Mouse (Mus musculus): ENCODE results near the gene 1500011B03Rik.

The 1500011B03Rik gene

GRCm38 (mm10) chr5:114809181-114809756, 14.0 kb downstream of the 1500011B03Rik start:
- no peak for DNase-seq (ENCODE audit: low read depth)

- DNase-seq (ENCODE audit: low read depth) = no peak
These were observed 14.9 kb downstream of the 1500011B03Rik start for GRCm38 (mm10) chr5:114808385-114808784.

GRCm38 (mm10) chr5:114807893-114808292, 15.4 kb downstream of the 1500011B03Rik start:
- DNase-seq (ENCODE audit: low read depth) = no peak

GRCm38 (mm10) chr5:114807468-114807867, 15.8 kb downstream of the 1500011B03Rik start:
- DNase-seq (ENCODE audit: low read depth) = no peak

GRCm38 (mm10) chr5:114807063-114807462, 16.2 kb downstream of the 1500011B03Rik start:
- DNase-seq (ENCODE audit: low read depth) = no peak

GRCm38 (mm10) chr5:114806636-114807035, 16.6 kb downstream of the 1500011B03Rik start:
- no peak for DNase-seq (ENCODE audit: low read depth)

DNA sequence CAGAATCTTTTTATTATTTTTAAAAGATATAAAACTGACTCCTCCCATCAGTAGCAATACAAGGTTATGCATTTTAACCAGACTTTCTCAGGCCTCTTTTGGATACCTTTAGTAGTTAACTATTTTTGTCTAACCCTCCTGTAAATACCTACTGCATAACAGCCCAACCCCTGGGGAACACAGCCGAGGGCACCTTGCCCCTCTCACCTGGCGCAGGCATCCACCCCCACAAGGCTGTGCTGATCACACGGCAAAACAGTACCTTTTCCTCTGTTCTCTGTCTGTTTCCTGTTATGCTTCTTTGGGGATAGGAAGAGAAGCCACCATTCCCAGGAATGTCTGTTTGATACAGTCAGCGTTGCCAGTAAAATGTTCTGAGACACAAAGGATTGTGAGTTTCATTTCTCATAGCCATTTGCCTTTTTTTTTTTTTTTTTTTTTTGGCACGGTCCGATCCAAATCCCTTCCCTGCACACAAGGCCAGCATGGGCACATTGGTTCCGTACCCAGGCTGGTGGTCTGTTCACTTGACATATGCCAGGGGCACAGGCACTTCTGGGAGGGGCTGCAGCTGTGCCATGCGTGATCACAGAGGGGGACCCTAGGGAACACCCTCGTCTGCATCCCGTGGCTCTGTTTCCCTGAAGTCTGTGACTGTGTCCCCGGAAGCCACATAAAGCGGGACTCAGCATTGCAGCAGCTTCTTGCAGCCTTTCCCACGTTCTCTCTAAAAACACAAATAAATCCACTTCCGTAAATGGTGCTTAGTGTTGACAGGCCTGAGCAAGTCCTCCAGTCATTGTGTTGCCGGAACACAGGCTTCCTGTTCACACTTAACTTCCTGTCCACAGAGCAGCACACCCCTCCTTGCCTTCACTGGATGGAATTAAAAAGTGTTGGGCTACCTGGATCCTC, 17.6 kb downstream of the 1500011B03Rik start:
- DNase-seq (ENCODE audit: low read depth) = no peak

DNA sequence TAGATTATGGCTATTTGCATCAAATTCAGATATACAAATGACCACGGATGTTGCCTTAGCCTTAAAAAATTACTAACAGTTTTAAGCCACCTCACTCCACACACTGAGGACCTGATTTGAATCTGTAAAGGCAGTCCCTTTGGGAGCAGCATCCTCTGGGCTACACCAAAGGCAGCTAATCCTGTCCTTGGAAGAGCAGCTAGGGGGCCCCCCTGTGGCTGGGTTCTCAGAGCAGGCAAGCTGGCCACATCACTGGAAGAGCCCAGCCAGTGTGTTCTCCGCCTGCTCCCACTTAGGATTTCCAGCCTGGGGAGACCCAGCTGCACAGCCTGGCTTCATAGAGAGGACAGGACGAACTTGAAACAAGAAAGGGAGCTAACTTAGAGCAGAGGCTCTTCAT, 18.3 kb downstream of the 1500011B03Rik start:
- DNase-seq (ENCODE audit: low read depth) = no peak

DNA sequence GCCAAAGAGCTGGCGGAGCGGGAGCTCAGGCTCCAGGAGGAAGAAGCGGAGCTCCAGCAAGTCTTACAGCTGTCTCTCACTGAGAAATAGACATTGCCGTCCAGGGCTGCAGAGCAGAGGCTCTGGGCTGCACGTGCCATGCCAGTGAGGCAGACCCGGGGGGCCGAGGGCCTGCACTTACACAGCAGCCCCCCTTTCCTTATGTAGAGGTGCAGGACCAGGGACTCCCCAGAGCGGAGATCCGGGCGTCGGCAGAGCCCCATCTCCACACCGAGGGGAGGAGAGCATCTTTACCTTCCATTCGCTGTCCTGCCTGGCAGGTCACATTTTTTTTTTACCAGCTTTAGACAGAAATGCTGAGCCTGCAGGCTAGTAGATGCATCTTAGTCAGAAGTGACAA, 18.9 kb downstream of the 1500011B03Rik start:
- no peak for DNase-seq (ENCODE audit: low read depth)

GRCm38 (mm10) chr5:114803231-114803630, 20.0 kb downstream of the 1500011B03Rik start:
- DNase-seq (ENCODE audit: low read depth) = no peak

DNA sequence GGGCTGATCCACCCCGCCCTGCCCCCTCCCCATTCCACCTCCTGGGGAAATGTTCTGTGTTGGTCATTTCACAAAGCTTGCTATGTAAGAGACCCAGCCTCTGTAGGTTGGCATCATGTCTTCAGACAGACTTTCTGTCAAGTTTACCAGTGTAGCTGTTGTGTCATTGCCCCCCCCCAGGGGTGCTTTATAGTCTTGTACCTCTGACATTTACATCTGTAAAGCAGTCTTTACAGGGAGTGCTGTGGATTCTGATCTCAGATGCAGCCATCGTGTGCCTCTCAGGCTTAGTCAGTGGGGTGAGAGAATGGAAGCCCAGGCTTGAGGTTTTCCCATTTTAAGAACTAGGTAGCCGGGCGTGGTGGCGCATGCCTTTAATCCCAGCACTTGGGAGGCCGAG, 21.4 kb downstream of the 1500011B03Rik start:
- DNase-seq (ENCODE audit: low read depth) = no peak

GRCm38 (mm10) chr5:114801049-114801448, 22.2 kb downstream of the 1500011B03Rik start:
- DNase-seq (ENCODE audit: low read depth) = no peak

DNA sequence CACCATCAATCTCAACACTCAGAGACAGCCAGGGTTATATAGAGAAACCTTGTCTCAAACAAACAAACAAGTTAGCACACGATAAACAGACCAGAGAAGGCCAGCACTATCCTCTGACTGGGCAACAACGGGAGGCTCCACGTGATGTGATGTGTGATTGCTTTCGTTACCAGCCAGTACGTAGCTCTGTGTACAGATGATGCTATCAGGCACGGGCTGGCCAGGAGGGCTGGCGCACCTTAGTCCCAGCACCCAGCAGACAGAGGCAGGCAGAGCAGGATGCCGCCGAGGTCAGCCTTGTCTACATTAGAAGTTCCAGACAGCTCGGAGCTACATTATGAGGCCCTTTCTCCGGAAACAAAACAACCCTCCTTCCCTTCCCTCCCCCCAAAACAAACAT, 23.4 kb downstream of the 1500011B03Rik start:
- DNase-seq (ENCODE audit: low read depth) = no peak

DNA sequence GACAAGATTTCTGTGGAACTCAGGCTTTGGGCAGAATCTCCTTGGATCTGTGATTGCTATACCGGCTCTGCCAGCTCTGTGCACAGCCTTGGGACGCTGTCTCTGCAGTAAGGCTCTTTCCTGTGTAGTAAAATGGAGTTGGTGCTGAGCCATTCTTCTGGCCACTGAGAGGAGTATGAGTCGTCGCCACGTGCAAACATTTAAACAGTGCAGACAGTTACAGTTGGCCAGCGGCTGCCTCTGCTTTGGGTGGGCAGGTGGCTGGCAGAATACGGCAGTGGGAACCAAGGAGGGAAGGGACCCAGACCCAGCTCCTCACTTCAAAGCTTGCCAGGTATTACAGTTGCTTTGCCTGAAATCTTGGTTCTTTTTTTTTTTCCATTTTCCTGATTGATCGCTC, 26.0 kb downstream of the 1500011B03Rik start:
- no peak for DNase-seq (ENCODE audit: low read depth)

DNA sequence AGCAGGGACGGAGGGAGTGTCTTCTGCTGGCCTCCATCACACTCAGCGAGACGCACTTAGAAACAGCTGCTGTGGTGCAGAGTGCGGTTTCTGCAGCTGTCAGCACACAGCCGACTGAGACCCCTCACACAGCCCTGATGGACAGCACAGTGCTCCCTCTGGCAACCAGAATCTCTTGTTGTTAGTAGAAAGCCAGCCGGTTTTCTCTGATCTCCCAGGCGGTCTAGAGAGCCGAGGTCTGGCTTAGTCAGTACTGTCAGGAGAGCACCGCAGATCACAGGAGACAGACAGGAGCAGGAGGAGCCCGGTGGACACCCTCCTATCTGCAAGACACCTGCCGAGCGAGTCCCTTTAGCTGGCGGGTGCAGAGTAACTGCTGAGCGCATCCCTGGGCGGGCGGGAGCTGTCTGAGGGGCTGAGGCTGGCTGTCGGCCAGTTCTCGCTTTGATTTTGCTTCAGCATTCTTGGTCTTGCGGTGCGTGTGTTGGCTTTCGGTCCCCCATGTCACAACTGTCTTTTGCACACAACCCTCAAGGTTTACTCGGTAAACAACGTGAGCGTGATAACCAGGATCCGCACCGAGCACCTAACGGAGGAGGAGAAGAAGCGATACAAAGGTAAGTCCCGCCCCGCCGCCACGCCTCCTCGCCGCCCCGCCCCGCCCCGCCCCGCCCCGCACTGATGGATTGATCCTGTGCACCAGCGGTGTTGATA, 26.8 kb downstream of the 1500011B03Rik start:
- no peak for DNase-seq (ENCODE audit: low read depth)

- DNase-seq (ENCODE audit: low read depth) = no peak
These were observed 27.6 kb downstream of the 1500011B03Rik start for GRCm38 (mm10) chr5:114795653-114796052.

- DNase-seq (ENCODE audit: low read depth) = no peak
These were observed 28.0 kb downstream of the 1500011B03Rik start for GRCm38 (mm10) chr5:114795231-114795630.

- no peak for DNase-seq (ENCODE audit: low read depth)
These were observed 28.7 kb downstream of the 1500011B03Rik start for GRCm38 (mm10) chr5:114794609-114795008.

DNA sequence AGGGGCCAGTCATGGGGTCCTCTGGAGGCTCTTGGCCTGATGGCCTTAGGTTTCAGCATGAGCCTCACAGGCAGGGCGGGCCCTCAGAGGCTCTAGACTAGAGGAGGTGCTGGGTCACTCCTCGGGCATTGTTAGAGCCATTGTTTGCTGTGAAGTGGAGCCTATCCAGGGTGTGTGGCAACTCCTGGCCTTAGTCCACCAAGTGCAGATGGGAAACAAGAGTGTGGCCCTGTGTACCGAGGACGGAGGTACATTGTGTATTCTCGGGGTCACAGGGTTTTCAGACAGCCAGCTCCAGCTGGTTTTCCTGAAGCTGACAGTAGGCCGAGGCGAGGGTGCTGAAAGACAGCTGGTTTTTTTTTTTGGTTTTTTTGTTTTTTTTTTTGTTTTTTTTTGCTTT, 30.0 kb downstream of the 1500011B03Rik start:
- DNase-seq (ENCODE audit: low read depth) = no peak

DNA sequence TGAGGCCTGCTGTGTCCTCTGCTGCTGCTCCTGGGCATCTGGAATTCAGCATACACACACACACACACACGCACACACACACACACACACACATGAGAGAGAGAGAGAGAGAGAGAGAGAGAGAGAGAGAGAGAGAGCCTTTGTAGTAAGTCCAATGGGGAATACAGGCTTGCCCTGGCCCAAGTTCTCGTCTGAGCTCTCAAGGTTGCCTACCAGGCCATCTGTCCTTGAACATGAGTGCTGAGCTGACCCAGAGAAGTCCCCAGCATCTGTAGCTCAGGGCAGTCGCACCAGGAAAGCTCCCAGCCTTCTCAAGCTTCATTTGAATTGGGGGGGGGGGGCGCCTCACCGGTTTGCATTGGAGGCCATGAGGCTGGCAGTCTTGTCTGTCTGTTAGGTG, 38.1 kb downstream of the 1500011B03Rik start:
- no peak for DNase-seq (ENCODE audit: low read depth)

- peak; percentile 57 for DNase-seq (ENCODE audit: low read depth)
These were observed 38.6 kb downstream of the 1500011B03Rik start for GRCm38 (mm10) chr5:114784622-114785165.

DNA sequence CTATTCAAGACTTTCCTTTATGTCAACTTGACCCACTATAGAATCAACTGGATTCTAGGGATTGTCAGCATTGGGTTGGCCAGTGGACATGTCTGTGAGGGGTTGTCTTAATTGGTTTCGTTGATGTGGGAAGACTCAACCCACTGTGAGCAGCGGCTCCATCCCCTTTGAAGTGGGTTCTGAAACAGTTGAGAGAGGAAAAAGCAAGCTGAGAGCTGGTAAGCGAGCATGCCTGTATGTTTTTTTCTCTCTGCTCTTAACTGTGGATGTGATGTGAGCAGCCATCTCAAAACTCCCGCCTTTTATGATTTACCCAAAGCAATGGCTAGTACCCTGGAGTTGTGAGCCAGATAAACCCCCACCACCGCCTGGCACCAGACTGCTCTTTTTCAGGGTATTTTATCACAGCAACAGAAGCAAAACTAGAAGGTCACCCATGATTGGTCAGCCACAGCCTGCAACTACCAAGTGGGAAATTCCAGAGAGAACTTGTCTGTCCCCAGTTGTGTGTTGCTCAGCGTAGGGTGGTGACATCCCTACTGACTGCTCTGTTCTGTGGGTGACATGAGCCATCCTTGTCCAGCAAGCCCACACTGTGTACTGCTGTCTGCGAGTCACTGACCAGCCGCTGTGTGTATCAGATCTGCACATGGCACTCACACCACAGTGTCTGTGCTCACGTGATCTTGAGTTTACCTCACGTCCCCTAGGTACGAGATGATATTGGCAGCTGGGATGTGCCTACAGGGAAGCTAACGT, 39.7 kb downstream of the 1500011B03Rik start:
- DNase-seq (ENCODE audit: low read depth) = no peak

All from c-Kit-positive CD71-negative TER-119-negative erythroid progenitor cells, embryonic 14.5 days (primary cell).